Mouse (Mus musculus) left cerebral cortex, adult 8-10 months (tissue): Measurements from ENCODE around the gene Gm12216. TPM values are rescaled to one million over a fixed set of nuclear protein-coding genes. Genes with fewer than 3 reads are reported as not detected.

Source experiments
- DNase-seq, 2 experiments: peaks; one replicate each; pipeline ENCODE4 v3.0.0; 2022; ENCODE audit warnings: low spot score in 2 of 2
- total RNA-seq, 4 experiments: library from RNA; stranded (reverse); gene quantifications; 2 replicates each; pipeline ENCODE4 v1.2.4; 2022

Gm12216 gene
- total RNA-seq, 4 experiments from 2014 or later, result 1.6 to 6.3 (median 3.3) TPM

GRCm38 (mm10) chr11:53796409-53797151 lies 62.5 kb downstream of the Gm12216 start:
- DNase-seq, result no peak

GRCm38 (mm10) chr11:53795813-53796212 lies 63.2 kb downstream of the Gm12216 start:
- no peak for DNase-seq

- no peak for DNase-seq
These were observed 64.1 kb downstream of the Gm12216 start for GRCm38 (mm10) chr11:53794671-53795557.

- DNase-seq, result no peak
These were observed 65.0 kb downstream of the Gm12216 start for GRCm38 (mm10) chr11:53794015-53794414.

GRCm38 (mm10) chr11:53792986-53793385 lies 66.1 kb downstream of the Gm12216 start:
- peak in 1 of 2 experiments; percentile 49 for DNase-seq

- DNase-seq, result no peak
These were observed 69.8 kb downstream of the Gm12216 start for GRCm38 (mm10) chr11:53789277-53789676.

- DNase-seq, result no peak
These were observed 70.9 kb downstream of the Gm12216 start for GRCm38 (mm10) chr11:53788196-53788595.

GRCm38 (mm10) chr11:53786058-53787031 lies 72.7 kb downstream of the Gm12216 start:
- DNase-seq, result no peak

- no peak for DNase-seq
These were observed 73.6 kb downstream of the Gm12216 start for GRCm38 (mm10) chr11:53785311-53785936.

GRCm38 (mm10) chr11:53783288-53783687 lies 75.8 kb downstream of the Gm12216 start:
- no peak for DNase-seq

GRCm38 (mm10) chr11:53781964-53782363 lies 77.1 kb downstream of the Gm12216 start:
- no peak for DNase-seq

GRCm38 (mm10) chr11:53781201-53781775 lies 77.8 kb downstream of the Gm12216 start:
- no peak for DNase-seq

- no peak for DNase-seq
These were observed 78.8 kb downstream of the Gm12216 start for GRCm38 (mm10) chr11:53780262-53780661.

GRCm38 (mm10) chr11:53779808-53780207 lies 79.2 kb downstream of the Gm12216 start:
- DNase-seq, result no peak

- DNase-seq, result no peak
These were observed 80.6 kb downstream of the Gm12216 start for GRCm38 (mm10) chr11:53778455-53778854.

GRCm38 (mm10) chr11:53777736-53778135 lies 81.3 kb downstream of the Gm12216 start:
- no peak for DNase-seq

GRCm38 (mm10) chr11:53774659-53775255 lies 84.3 kb downstream of the Gm12216 start:
- DNase-seq, result no peak

GRCm38 (mm10) chr11:53773641-53774360 lies 85.3 kb downstream of the Gm12216 start:
- DNase-seq, result no peak

GRCm38 (mm10) chr11:53773087-53773486 lies 86.0 kb downstream of the Gm12216 start, which contains the start of gene Gm17334:
Gene Gm17334, minus strand, starts transcription at chr11:53773187.
- DNase-seq, result no peak
